Mouse (Mus musculus) embryonic facial prominence, embryonic 13.5 days (tissue): Measurements from ENCODE around the gene Tnks1bp1. TPM values are rescaled to one million over a fixed set of nuclear protein-coding genes. Genes with fewer than 3 reads are reported as not detected.

Source experiments
- ATAC-seq: fragments of 200-750 bp; cut with Nextera tagmentation; 2 replicates; pipeline ENCODE4 v1.8.0; 2017; ENCODE audit warnings: low read depth; ENCODE audit not compliant: insufficient number of reproducible peaks, insufficient read depth, low FRiP score, low TSS enrichment
- H3K27ac ChIP-seq: fragments of 300-500 bp; sonication (generic); 2 replicates; pipeline ENCODE4 v1.5.1; 2015; ENCODE audit warnings: moderate library complexity, mild to moderate bottlenecking, inconsistent platforms
- H3K27me3 ChIP-seq: fragments of 300-500 bp; sonication (generic); 2 replicates; pipeline ENCODE4 v1.6.1; 2015; ENCODE audit warnings: mild to moderate bottlenecking, inconsistent platforms
- H3K36me3 ChIP-seq: fragments of 300-500 bp; sonication (generic); 2 replicates; pipeline ENCODE4 v1.6.1; 2015; ENCODE audit warnings: mild to moderate bottlenecking, inconsistent platforms
- H3K4me1 ChIP-seq: fragments of 300-500 bp; sonication (generic); 2 replicates; pipeline ENCODE4 v1.6.1; 2015; ENCODE audit warnings: inconsistent platforms
- H3K4me2 ChIP-seq: fragments of 300-500 bp; sonication (generic); 2 replicates; pipeline ENCODE4 v1.6.1; 2015; ENCODE audit warnings: moderate library complexity, mild to moderate bottlenecking, inconsistent platforms
- H3K4me3 ChIP-seq: fragments of 300-500 bp; sonication (generic); 2 replicates; pipeline ENCODE4 v1.5.1; 2015; ENCODE audit warnings: mild to moderate bottlenecking, inconsistent platforms
- H3K9ac ChIP-seq: fragments of 300-500 bp; sonication (generic); 2 replicates; pipeline ENCODE4 v1.6.1; 2015; ENCODE audit warnings: mild to moderate bottlenecking, inconsistent platforms
- H3K9me3 ChIP-seq: fragments of 300-500 bp; sonication (generic); 2 replicates; pipeline ENCODE4 v1.6.1; 2016; ENCODE audit warnings: inconsistent platforms
- WGBS: fragments of 180-500 bp; shearing (Covaris S2); methylation state at CpG from one replicate; pipeline ENCODE4 v1.1.7; 2015; ENCODE audit warnings: mixed read lengths; 5-methylcytosine and 5-hydroxymethylcytosine counted together
- polyA plus RNA-seq: library from polyadenylated mRNA; unstranded; fragments of >200 nt; fragmentation: Nextera tagmentation; extraction: Ambion mirVana; gene quantifications from 2 replicates; pipeline ENCODE4 v1.2.1, GENCODE M21; 2015

Tnks1bp1 gene
- polyA plus RNA-seq, 1 experiment from 2014 or later = 42.2 TPM

DNA sequence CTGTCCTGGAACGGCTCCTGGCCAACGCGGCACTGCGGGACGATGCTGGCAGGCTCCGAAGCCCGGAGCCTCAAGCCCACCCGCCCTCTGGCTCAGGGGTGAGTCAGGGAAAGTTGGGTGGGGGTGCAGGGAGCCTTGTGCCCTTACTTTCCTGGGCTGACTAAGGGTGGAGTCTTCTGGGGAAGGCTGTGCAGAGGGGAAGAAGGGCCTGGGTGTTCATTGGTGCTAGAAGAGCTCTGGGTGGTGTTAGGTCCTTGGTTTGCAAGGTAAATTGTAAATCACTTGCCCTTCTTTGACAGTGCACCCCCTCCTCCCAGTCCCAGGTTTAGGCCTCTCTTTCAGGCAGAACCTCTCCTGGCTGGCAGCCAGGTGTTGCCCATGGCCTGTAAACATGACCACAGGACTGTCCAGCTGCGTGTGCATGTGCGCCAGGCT, 13.3 kb downstream of the Tnks1bp1 start:
- H3K4me1 ChIP-seq = peaks cover 20% of the 10 kb centered on the region
- H3K9ac ChIP-seq = peak overlapping the region; percentile 68
- WGBS = 31% methylated on average over 10 of the region's 10 CpGs
- no peaks in the 10 kb centered on the region for H3K27me3 ChIP-seq
- H3K4me2 ChIP-seq = peak overlapping the region; percentile 67
- H3K9me3 ChIP-seq = no peaks in the 10 kb centered on the region
- H3K4me3 ChIP-seq = peak overlapping the region; percentile 44
- peak overlapping the region; percentile 77 for H3K27ac ChIP-seq
- peaks cover 89% of the 10 kb centered on the region for H3K36me3 ChIP-seq
- ATAC-seq = peak; percentile 17; the same call in 1 of the 2 replicates

DNA sequence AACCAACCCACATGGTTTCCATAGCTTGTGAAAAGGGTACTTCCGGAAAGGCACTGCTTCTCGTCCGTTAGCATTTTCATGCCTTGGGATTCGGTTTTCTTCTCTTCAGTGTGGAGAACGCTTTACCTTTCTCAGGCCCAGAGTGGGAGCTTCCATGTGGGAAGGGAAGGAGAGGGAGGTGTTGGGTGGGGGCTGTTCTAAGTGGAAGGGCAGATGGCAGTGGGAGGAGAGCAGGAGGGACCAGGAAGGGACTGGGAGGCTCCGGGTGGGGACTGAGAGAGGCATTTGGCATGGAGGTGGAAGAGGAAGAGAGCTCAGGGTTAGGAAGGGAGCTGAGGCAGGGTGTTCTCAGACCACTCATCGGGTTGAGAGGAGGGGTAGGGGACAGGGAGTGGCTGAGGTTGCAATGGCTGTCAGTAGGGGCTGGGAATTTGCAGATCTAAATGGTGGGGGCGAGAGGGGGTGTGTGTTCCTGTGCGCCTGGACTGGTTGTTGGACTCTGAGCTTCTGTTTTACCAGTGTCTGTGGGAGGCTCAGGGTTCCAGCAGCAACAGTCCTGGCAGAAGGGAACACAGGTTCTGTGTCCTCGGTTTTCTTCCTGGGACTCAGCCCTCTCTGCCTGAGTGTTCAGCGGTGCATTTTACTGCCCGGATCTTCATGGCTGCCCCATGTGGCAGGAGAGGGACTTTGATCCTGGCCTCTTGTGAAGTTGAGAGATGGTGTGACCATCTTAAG, 17.5 kb downstream of the Tnks1bp1 start:
- peaks cover 73% of the 10 kb centered on the region for H3K36me3 ChIP-seq
- no peaks in the 10 kb centered on the region for H3K9me3 ChIP-seq
- no peak for ATAC-seq
- 74% methylated on average over 12 of the region's 12 CpGs for WGBS
- H3K4me2 ChIP-seq = no peak overlapping the region
- H3K27ac ChIP-seq = no peak overlapping the region
- H3K4me3 ChIP-seq = no peak overlapping the region
- no peak overlapping the region for H3K9ac ChIP-seq
- H3K27me3 ChIP-seq = no peaks in the 10 kb centered on the region
- H3K4me1 ChIP-seq = peaks cover 27% of the 10 kb centered on the region

DNA sequence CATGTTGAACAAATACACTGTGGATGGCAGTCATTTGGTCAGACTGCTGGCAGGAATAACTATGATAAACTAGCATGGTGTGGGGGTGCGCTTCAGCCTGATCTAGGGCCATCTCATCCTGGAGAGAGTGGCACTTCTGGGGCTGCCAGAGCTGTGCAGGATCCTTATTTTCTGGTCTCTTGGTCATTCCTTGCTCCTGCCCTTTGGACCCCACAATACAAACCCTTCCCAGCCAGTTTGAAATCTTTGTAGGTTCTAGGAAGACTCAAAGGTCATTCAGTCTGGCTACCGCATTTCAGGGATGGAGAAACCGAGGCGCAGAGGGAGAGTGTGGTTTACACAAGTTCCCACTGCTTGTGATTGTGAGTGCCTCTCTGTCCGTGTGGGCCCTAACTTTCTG, 19.1 kb downstream of the Tnks1bp1 start:
- Histone ChIP-seq H3K4me1 (peaks cover 16% of the 10 kb centered on the region), H3K4me2 (no peak overlapping the region), H3K9ac (no peak overlapping the region), H3K36me3 (peaks cover 83% of the 10 kb centered on the region), H3K27ac (no peak overlapping the region), H3K9me3 (no peaks in the 10 kb centered on the region), H3K4me3 (no peak overlapping the region), H3K27me3 (no peaks in the 10 kb centered on the region)
- 89% methylated on average over 5 of the region's 5 CpGs for WGBS
- ATAC-seq = no peak

DNA sequence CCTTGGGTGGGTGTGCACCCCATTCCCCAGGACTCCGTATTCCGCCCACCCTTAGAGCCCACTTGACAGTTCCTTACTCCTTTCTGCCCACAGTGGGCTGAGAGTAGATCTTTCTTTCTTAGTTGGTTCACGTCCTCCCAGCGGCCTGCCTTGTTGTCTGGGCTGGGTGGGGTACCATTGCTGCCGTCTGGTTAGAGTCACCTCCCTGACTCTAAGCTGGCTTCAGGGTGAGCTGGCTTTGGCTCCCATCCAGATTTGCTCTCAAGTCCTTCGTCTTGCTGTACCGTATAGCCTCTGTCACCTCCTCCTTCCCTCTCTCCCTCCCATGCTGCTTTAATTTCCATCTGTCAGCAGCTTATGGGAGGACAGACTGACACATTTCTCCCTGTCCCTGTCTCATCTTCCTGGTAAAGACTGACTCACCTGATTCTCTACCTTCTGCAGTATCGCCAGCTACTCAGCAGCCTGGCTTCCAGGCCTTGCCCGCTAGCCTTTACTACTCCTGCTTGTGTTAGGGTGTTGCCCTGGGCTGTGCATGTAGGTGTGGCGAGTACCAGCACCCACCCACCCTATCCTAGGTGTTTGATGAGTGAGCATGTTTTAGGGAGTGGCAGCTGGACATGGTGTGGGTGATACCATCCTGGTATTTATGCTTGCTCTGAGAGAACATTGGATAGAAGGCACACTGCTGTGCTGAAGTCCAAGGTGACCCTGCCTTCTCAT, 20.2 kb downstream of the Tnks1bp1 start:
- ATAC-seq = no peak
- 0 out of 2 replicates have a peak overlapping the region, but pooled peaks have one; percentile 11 for H3K9ac ChIP-seq
- peaks cover 83% of the 10 kb centered on the region for H3K36me3 ChIP-seq
- H3K27ac ChIP-seq = peak overlapping the region; percentile 16; the same call in 1 of the 2 replicates
- peaks cover 16% of the 10 kb centered on the region for H3K4me1 ChIP-seq
- no peaks in the 10 kb centered on the region for H3K27me3 ChIP-seq
- H3K4me2 ChIP-seq = no peak overlapping the region
- H3K9me3 ChIP-seq = no peaks in the 10 kb centered on the region
- WGBS = 73% methylated on average over 10 of the region's 10 CpGs
- no peak overlapping the region for H3K4me3 ChIP-seq

DNA sequence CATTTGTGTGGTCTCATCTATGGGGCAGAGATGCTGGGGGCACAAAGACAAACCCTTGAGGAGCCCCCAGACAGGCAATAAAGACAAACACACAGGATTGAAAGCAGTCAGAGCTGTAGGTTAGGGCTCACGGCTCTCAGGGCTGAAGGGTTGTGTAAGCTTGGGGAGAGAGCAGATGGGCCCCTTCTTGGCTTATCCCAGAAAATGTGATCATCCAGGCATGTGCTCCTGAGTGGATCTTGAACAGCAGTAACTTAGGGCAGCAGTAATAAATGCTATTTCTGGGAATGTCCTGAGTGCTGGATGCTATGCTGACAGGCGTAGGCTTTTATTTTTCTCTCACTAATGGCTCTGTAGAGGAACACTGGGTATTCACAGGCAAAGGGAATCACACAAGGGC, 20.8 kb downstream of the Tnks1bp1 start:
- no peaks in the 10 kb centered on the region for H3K27me3 ChIP-seq
- H3K9ac ChIP-seq = 0 out of 2 replicates have a peak overlapping the region, but pooled peaks have one; percentile 11
- no peak overlapping the region for H3K4me3 ChIP-seq
- H3K4me1 ChIP-seq = peaks cover 16% of the 10 kb centered on the region
- H3K27ac ChIP-seq = no peak overlapping the region; the same call in 1 of the 2 replicates
- WGBS = 88% methylated on average over 2 of the region's 2 CpGs
- H3K9me3 ChIP-seq = no peaks in the 10 kb centered on the region
- no peak overlapping the region for H3K4me2 ChIP-seq
- H3K36me3 ChIP-seq = peaks cover 83% of the 10 kb centered on the region
- no peak for ATAC-seq

DNA sequence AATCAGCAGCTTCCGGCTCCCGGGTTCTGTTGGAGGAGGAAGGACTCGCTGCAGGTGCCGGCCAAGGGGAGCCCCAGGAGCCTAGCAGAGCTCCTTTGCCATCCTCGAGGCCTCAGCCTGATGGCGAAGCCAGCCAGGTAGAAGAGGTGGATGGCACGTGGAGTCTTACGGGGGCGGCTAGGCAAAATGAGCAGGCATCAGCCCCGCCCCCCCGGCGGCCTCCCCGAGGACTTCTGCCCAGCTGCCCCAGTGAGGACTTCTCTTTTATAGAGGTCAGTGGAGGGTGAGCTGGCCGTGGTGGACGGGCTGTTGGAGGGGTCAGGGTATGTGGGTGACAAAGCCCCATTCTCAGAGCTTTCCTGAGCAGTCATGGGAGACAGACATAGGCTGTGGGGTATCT, 22.3 kb downstream of the Tnks1bp1 start:
- Histone ChIP-seq H3K4me3 (no peak overlapping the region), H3K4me2 (no peak overlapping the region), H3K36me3 (peaks cover 83% of the 10 kb centered on the region), H3K27ac (peak overlapping the region; percentile 44), H3K27me3 (no peaks in the 10 kb centered on the region), H3K4me1 (peaks cover 13% of the 10 kb centered on the region), H3K9me3 (no peaks in the 10 kb centered on the region), H3K9ac (no peak overlapping the region)
- WGBS = 73% methylated on average over 15 of the region's 15 CpGs
- no peak for ATAC-seq

DNA sequence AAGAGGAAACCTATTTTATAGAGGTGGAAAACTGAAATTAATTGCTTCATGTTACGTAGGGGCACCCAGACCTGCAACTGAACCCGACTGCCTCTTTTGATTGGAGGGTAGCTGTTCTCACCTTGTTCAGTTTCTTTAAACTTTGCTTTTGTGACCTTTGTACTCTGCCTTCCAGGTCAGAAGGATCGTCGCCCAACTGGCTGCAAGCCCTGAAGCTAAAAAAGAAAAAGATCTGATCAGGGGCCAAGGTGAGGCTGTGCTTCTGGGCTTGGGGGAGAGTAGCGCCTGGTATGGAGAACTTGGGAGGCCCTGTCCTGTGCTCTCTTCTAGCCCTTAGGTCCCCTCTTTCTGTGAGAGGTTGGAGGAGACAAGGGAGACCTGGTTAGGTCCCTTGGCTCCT, 24.1 kb downstream of the Tnks1bp1 start:
- Histone ChIP-seq H3K4me1 (peaks cover 13% of the 10 kb centered on the region), H3K36me3 (peaks cover 67% of the 10 kb centered on the region), H3K4me3 (no peak overlapping the region), H3K9me3 (no peaks in the 10 kb centered on the region), H3K27ac (no peak overlapping the region), H3K4me2 (no peak overlapping the region), H3K27me3 (no peaks in the 10 kb centered on the region), H3K9ac (no peak overlapping the region)
- no peak for ATAC-seq
- 77% methylated on average over 5 of the region's 5 CpGs for WGBS

DNA sequence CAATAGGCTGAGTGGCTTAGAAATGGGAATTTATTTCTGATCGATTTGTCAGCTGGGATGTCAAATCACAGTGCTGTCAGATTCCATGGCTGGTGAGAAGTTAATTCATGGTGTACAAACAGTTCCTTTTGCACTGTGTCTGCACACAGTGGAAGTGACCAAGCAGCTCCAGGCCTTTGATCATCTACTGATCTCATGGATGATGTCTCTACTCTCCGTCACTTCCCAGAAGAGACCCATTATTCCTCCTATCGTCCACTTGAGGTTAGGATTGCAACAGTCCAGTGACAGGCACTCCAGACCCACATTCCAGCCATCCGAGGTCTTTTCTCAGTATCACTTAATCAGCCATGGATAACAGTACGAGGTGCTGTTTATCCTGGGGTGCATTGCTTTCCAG, 25.9 kb downstream of the Tnks1bp1 start:
- peaks cover 61% of the 10 kb centered on the region for H3K36me3 ChIP-seq
- H3K4me1 ChIP-seq = 0 out of 2 replicates have a peak, but pooled peaks cover under 1% of the 10 kb centered on the region
- ATAC-seq = no peak
- 89% methylated on average over 5 of the region's 5 CpGs for WGBS
- H3K4me2 ChIP-seq = no peak overlapping the region
- no peaks in the 10 kb centered on the region for H3K9me3 ChIP-seq
- H3K27ac ChIP-seq = no peak overlapping the region
- no peaks in the 10 kb centered on the region for H3K27me3 ChIP-seq
- H3K4me3 ChIP-seq = no peak overlapping the region
- no peak overlapping the region for H3K9ac ChIP-seq

DNA sequence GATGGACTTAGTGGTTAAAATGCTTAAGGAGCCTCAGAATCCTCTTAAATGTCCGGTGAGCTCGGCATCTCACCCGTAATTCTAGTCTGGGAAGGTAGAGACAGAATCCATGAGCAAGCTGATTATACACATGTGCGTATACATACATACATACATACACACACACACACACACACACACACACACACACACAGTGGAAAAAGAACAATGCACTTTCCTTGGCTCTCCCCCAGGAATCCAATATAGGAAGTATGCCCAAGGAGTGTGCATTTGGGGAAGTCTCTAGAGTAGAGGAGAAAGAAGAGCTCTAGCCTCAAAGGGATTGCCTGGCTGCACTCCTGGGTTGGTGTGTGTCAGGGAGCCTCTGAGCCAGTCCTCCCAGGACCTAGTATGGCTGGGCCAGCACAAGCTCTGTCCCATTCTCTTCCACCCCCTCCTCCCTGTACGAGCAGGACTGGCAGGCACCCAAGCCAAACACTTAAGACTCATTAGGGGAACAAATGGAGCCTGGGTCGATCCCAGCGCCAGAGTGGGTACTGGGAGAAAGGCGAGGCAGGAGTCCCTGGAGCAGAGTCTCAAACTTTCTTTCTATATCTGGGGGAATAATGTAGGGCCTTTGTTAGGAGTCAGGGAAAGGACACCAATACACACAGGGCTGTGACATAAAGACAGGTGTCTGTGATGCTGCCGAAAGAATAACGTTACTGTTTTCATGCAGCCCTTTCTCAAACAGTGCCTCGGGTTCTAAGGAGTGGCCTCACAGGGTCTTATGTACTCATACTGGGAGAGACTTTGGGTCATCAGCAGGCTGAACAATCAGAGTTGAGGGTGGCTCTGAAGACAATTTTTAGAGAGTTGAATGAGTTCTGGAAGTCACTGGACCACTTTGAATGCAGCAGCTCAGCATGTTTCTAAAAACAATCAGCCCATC, 41.2 kb downstream of the Tnks1bp1 start:
- Histone ChIP-seq H3K36me3 (peaks cover 6% of the 10 kb centered on the region; the same call in 1 of the 2 replicates), H3K9me3 (no peaks in the 10 kb centered on the region), H3K27ac (0 out of 2 replicates have a peak overlapping the region, but pooled peaks have one; percentile 22), H3K27me3 (no peaks in the 10 kb centered on the region), H3K4me1 (peaks cover 7% of the 10 kb centered on the region; the same call in 1 of the 2 replicates), H3K4me3 (no peak overlapping the region), H3K9ac (no peak overlapping the region), H3K4me2 (no peak overlapping the region)
- ATAC-seq = no peak
- 54% methylated on average over 11 of the region's 11 CpGs for whole genome bisulfite sequencing

DNA sequence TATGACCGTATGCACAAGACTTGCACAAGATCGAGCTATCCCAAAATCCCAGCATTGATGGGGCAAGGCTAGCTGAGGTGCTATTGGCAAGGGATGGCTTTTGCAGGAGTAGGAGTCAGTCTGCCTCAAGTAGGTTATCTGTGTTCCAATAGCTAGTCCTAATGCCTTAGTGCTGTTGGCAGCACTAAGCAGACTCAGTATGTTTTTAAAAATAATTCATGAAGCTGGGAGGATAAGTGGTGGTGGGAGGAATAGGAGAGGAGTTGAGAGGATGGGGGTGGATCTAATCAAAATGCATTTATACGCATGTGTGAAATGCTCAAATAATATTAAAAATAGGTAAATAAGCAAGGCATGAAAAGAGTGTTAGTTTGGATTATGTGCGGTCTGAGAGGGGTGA, 43.5 kb downstream of the Tnks1bp1 start:
- Histone ChIP-seq H3K27ac (no peak overlapping the region), H3K4me2 (no peak overlapping the region), H3K27me3 (no peaks in the 10 kb centered on the region), H3K4me3 (no peak overlapping the region), H3K4me1 (peaks cover 7% of the 10 kb centered on the region; the same call in 1 of the 2 replicates), H3K9ac (no peak overlapping the region), H3K9me3 (no peaks in the 10 kb centered on the region), H3K36me3 (no peaks in the 10 kb centered on the region)
- no peak for ATAC-seq
- WGBS = 94% methylated on average over 4 of the region's 4 CpGs

DNA sequence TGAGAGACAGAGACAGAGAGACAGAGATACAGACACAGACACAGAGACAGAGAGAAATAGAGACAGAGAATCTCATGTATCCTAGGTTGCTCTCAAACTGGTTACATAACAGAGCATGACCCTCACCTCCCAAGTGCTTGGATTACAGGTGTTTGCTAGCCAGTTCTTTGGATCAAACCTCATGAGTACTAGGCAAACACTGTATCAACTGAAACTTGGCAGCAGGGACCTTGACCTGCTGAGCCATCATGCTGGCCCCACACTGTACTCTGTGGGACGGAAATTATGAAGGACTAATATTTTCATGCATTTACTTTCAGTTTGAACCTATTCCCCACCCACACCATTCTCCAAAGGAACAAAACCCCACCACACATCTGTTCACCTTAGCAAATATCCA, 45.6 kb downstream of the Tnks1bp1 start:
- H3K9me3 ChIP-seq = no peaks in the 10 kb centered on the region
- H3K9ac ChIP-seq = no peak overlapping the region
- no peak overlapping the region for H3K27ac ChIP-seq
- ATAC-seq = no peak
- peaks cover 7% of the 10 kb centered on the region; the same call in 1 of the 2 replicates for H3K4me1 ChIP-seq
- no peaks in the 10 kb centered on the region for H3K27me3 ChIP-seq
- WGBS = 89% methylated on average over 1 of the region's 1 CpGs
- H3K4me3 ChIP-seq = no peak overlapping the region
- no peak overlapping the region for H3K4me2 ChIP-seq
- no peaks in the 10 kb centered on the region for H3K36me3 ChIP-seq
